ENCODE assay signal across 8 mouse cellular contexts in genomic region chr6:113695766-113696355, GRCm38 (mm10). TPM values are rescaled to one million over a fixed set of nuclear protein-coding genes. Genes with fewer than 3 reads are reported as not detected.
DNase-seq lines count a peak whose midpoint lies in the region; ATAC-seq and TF ChIP-seq lines count a peak whose summit lies in the region.

No protein-coding gene starts in this region.

- H3K4me2 ChIP-seq in forebrain, embryonic 14.5 days (ENCODE audit: low read length), result peak overlapping the region; percentile 99
- H3K4me2 ChIP-seq in liver, embryonic 12.5 days, result peak overlapping the region; percentile 94

- WGBS in forebrain, embryonic 14.5 days, result 90% methylated on average over 4 of the region's 4 CpGs
- WGBS in liver, embryonic 12.5 days (ENCODE audit: insufficient replicate concordance), result 34% methylated on average over 4 of the region's 4 CpGs

- H3K9ac ChIP-seq in forebrain, embryonic 14.5 days (ENCODE audit: low read length), result peak overlapping the region; percentile 45; the same call in 1 of the 2 replicates
- peak overlapping the region; percentile 68 for H3K9ac ChIP-seq in liver, embryonic 12.5 days

- ATAC-seq in forebrain, embryonic 14.5 days, result no peak
- ATAC-seq in liver, embryonic 12.5 days, result no peak

- peaks cover 64% of the 10 kb centered on the region for H3K4me1 ChIP-seq in E14TG2a.4 (replicated peaks; ENCODE audit: low read depth, low read length)
- H3K4me1 ChIP-seq in forebrain, embryonic 14.5 days (ENCODE audit: control insufficient read depth, insufficient read depth, low read length), result peaks cover 16% of the 10 kb centered on the region
- H3K4me1 ChIP-seq in liver, embryonic 12.5 days, result peaks cover 86% of the 10 kb centered on the region

- H3K36me3 ChIP-seq in E14TG2a.4 (ENCODE audit: insufficient read depth, low read length), result peaks cover 65% of the 10 kb centered on the region
- peaks cover 9% of the 10 kb centered on the region; the same call in 1 of the 2 replicates for H3K36me3 ChIP-seq in forebrain, embryonic 14.5 days (ENCODE audit: control insufficient read depth, insufficient read depth, low read length)
- peaks cover 54% of the 10 kb centered on the region for H3K36me3 ChIP-seq in liver, embryonic 12.5 days

- no peaks in the 10 kb centered on the region for H3K27me3 ChIP-seq in E14TG2a.4 (ENCODE audit: insufficient read depth, low read length)
- H3K27me3 ChIP-seq in forebrain, embryonic 14.5 days (replicated peaks; ENCODE audit: control insufficient read depth, insufficient read depth, low read length), result no peaks in the 10 kb centered on the region
- no peaks in the 10 kb centered on the region for H3K27me3 ChIP-seq in liver, embryonic 12.5 days (replicated peaks)

- intact Hi-C loops in gastrocnemius, adult 2 months (cut with DNase I), result loop anchor here (5.0 to 10.0 kb wide), 2 partner anchors 59 to 161 kb away; partner anchors contain the start of genes Emc3, Fancd2 and Irak2
- intact Hi-C loops in gastrocnemius, postnatal 14 days (cut with DNase I; ENCODE audit: low total_unique reads), result no loop called here

- H3K27ac ChIP-seq in gastrocnemius, adult 2 months, result peak overlapping the region; percentile 95
- H3K27ac ChIP-seq in forebrain, embryonic 14.5 days (ENCODE audit: low read depth, low read length), result no peak overlapping the region
- H3K27ac ChIP-seq in liver, embryonic 12.5 days, result peak overlapping the region; percentile 99

- H3K4me3 ChIP-seq in gastrocnemius, adult 2 months, result peak overlapping the region; percentile 96
- peak overlapping the region; percentile 95 for H3K4me3 ChIP-seq in E14TG2a.4 (replicated peaks; ENCODE audit: low read length)
- peak overlapping the region; percentile 84 for H3K4me3 ChIP-seq in forebrain, embryonic 14.5 days (ENCODE audit: low read depth, low read length)
- H3K4me3 ChIP-seq in liver, embryonic 12.5 days, result peak overlapping the region; percentile 96

- TF ChIP-seq CTCF in gastrocnemius, adult 2 months (IDR thresholded peaks at IDR 0.05), result no peak
- no peak for TF ChIP-seq CTCF in E14TG2a.4 (conservative IDR thresholded peaks at IDR 0.05; ENCODE audit: low read length)

- no peak for DNase-seq in gastrocnemius, adult 2 months
- DNase-seq in gastrocnemius, postnatal 14 days, result no peak
- DNase-seq in forebrain, embryonic 14.5 days (ENCODE audit: low spot score), result no peak
- no peak for DNase-seq in right cerebral cortex, postnatal 36 days (ENCODE audit: low spot score in 2 of 2)
- no peak for DNase-seq in spleen, postnatal 4 days (ENCODE audit: low spot score in 2 of 2)
- DNase-seq in cerebellum, postnatal 10 days, result no peak

- no peaks in the 10 kb centered on the region for H3K9me3 ChIP-seq in E14TG2a.4 (ENCODE audit: low read length)
- no peaks in the 10 kb centered on the region for H3K9me3 ChIP-seq in forebrain, embryonic 14.5 days (replicated peaks; ENCODE audit: control insufficient read depth, low read length)
- no peaks in the 10 kb centered on the region for H3K9me3 ChIP-seq in liver, embryonic 12.5 days (replicated peaks)

RNA-seq across cellular contexts. Expression of gene Tatdn2, which starts 1.0 kb away (rescaled TPM):
- 10 to 100 TPM; 36.4 to 41.1 TPM for total RNA-seq in gastrocnemius, adult 2 months (2021)
- 10 to 100 TPM; 25.7 to 29.1 TPM for total RNA-seq in gastrocnemius, postnatal 14 days (2021)
- 1.1 and 1.6 TPM in 2 replicates for polyA plus RNA-seq in forebrain, embryonic 14.5 days (2014; fragmentation: Nextera tagmentation; extraction: Ambion mirVana)
- polyA plus RNA-seq in liver, embryonic 12.5 days (2016; fragmentation: Nextera tagmentation; extraction: Ambion mirVana), result 1.3 TPM in 2 replicates

RNA-seq across cellular contexts. Expression of gene Ghrl, which starts 23.8 kb away (rescaled TPM):
- 1 to 10 TPM in 1 of 2 experiments, not detected in 1; 1.0 TPM for total RNA-seq in gastrocnemius, adult 2 months (2021)
- total RNA-seq in gastrocnemius, postnatal 14 days (2021), result under 1 TPM in 1 of 2 experiments, not detected in 1; 0.37 TPM
- polyA plus RNA-seq in forebrain, embryonic 14.5 days (2014; fragmentation: Nextera tagmentation; extraction: Ambion mirVana), result 0.54 and 0.66 TPM in 2 replicates
- polyA plus RNA-seq in liver, embryonic 12.5 days (2016; fragmentation: Nextera tagmentation; extraction: Ambion mirVana), result not detected in 2 replicates

RNA-seq across cellular contexts. Expression of gene Sec13, which starts 44.7 kb away (rescaled TPM):
- 10 to 100 TPM; 60.0 to 74.1 TPM for total RNA-seq in gastrocnemius, adult 2 months (2021)
- 10 to 100 TPM; 68.9 to 78.7 TPM for total RNA-seq in gastrocnemius, postnatal 14 days (2021)
- 288 and 299 TPM in 2 replicates for polyA plus RNA-seq in forebrain, embryonic 14.5 days (2014; fragmentation: Nextera tagmentation; extraction: Ambion mirVana)
- polyA plus RNA-seq in liver, embryonic 12.5 days (2016; fragmentation: Nextera tagmentation; extraction: Ambion mirVana), result 155 and 159 TPM in 2 replicates

RNA-seq across cellular contexts. Expression of gene Irak2, which starts 57.6 kb away (rescaled TPM):
- 1 to 10 TPM; 3.9 to 6.1 TPM for total RNA-seq in gastrocnemius, adult 2 months (2021)
- total RNA-seq in gastrocnemius, postnatal 14 days (2021), result 1 to 10 TPM; 4.7 to 4.8 TPM
- 0.68 and 0.90 TPM in 2 replicates for polyA plus RNA-seq in forebrain, embryonic 14.5 days (2014; fragmentation: Nextera tagmentation; extraction: Ambion mirVana)
- 17.2 and 17.9 TPM in 2 replicates for polyA plus RNA-seq in liver, embryonic 12.5 days (2016; fragmentation: Nextera tagmentation; extraction: Ambion mirVana)
